Mouse (Mus musculus): ENCODE results near the gene Cyp21a1.
"Not testable (repeated sequence)": the region's sequence is repeated elsewhere in the genome, so short reads cannot be mapped to it uniquely, and the experiment has no call there.

Cyp21a1 gene

GRCm38 (mm10) chr17:34804871-34805562 lies 656 bp upstream of the Cyp21a1 start:
- no peak for DNase-seq (ENCODE audit: low spot score in 2 of 2)

- not testable (repeated sequence) for DNase-seq (ENCODE audit: low spot score in 2 of 2)
Observed at GRCm38 (mm10) chr17:34803367-34803766, 994 bp downstream of the Cyp21a1 start.

- not testable (repeated sequence) for DNase-seq (ENCODE audit: low spot score in 2 of 2)
Observed at GRCm38 (mm10) chr17:34802756-34803155, 1.6 kb downstream of the Cyp21a1 start.

- DNase-seq (ENCODE audit: low spot score in 2 of 2), result not testable (repeated sequence)
Observed at GRCm38 (mm10) chr17:34800781-34801305, 3.5 kb downstream of the Cyp21a1 start.

- no peak for DNase-seq (ENCODE audit: low spot score in 2 of 2)
Observed at GRCm38 (mm10) chr17:34799531-34799925, 4.8 kb downstream of the Cyp21a1 start.

- no peak for DNase-seq (ENCODE audit: low spot score in 2 of 2)
Observed at GRCm38 (mm10) chr17:34798866-34799530, 5.4 kb downstream of the Cyp21a1 start.

GRCm38 (mm10) chr17:34798071-34798470 lies 6.3 kb downstream of the Cyp21a1 start:
- not testable (repeated sequence) for DNase-seq (ENCODE audit: low spot score in 2 of 2)

GRCm38 (mm10) chr17:34797211-34797995 lies 7.0 kb downstream of the Cyp21a1 start:
- DNase-seq (ENCODE audit: low spot score in 2 of 2), result not testable (repeated sequence)

GRCm38 (mm10) chr17:34796311-34797140 lies 7.8 kb downstream of the Cyp21a1 start:
- DNase-seq (ENCODE audit: low spot score in 2 of 2), result no peak

GRCm38 (mm10) chr17:34795633-34796032 lies 8.7 kb downstream of the Cyp21a1 start:
- DNase-seq (ENCODE audit: low spot score in 2 of 2), result no peak

GRCm38 (mm10) chr17:34795016-34795415 lies 9.3 kb downstream of the Cyp21a1 start:
- DNase-seq (ENCODE audit: low spot score in 2 of 2), result no peak

GRCm38 (mm10) chr17:34777680-34778325 lies 26.6 kb downstream of the Cyp21a1 start:
- no peak for DNase-seq (ENCODE audit: low spot score in 2 of 2)

- no peak for DNase-seq (ENCODE audit: low spot score in 2 of 2)
Observed at GRCm38 (mm10) chr17:34761471-34761870, 42.9 kb downstream of the Cyp21a1 start.

All from spleen, postnatal 14 days (tissue).